8 mouse cellular contexts compared by ENCODE assay signal in genomic region chr2:61455902-61456301, GRCm38 (mm10).
A peak's percentile ranks its signal among the peaks of the same experiment; 100 is the strongest.
DNase-seq lines count a peak whose midpoint lies in the region.

No protein-coding gene starts in this region.

- DNase-seq in layer of hippocampus, adult 11-12 months (ENCODE audit: low spot score): peak; percentile 56
- no peak for DNase-seq in layer of hippocampus, adult 9-10 months (ENCODE audit: low spot score)
- peak; percentile 46 for DNase-seq in MEL-GATA-1-ER (ENCODE audit: extremely low read depth, low read depth)
- DNase-seq in cerebellum, adult 11-12 months: peak; percentile 8
- DNase-seq in gastrocnemius, adult 18-20 months (ENCODE audit: low spot score): peak; percentile 29
- DNase-seq in layer of hippocampus, postnatal 10 days (ENCODE audit: low spot score in 2 of 2): peak; percentile 64 to 72
- DNase-seq in naive thymus-derived CD4-positive, alpha-beta T cell, adult 2 months (ENCODE audit: low read depth): peak; percentile 71
- peak; percentile 55 to 68 for DNase-seq in thymus, postnatal 36 days
